Mouse (Mus musculus): ENCODE measurements around the gene Atm.

The Atm gene

DNA sequence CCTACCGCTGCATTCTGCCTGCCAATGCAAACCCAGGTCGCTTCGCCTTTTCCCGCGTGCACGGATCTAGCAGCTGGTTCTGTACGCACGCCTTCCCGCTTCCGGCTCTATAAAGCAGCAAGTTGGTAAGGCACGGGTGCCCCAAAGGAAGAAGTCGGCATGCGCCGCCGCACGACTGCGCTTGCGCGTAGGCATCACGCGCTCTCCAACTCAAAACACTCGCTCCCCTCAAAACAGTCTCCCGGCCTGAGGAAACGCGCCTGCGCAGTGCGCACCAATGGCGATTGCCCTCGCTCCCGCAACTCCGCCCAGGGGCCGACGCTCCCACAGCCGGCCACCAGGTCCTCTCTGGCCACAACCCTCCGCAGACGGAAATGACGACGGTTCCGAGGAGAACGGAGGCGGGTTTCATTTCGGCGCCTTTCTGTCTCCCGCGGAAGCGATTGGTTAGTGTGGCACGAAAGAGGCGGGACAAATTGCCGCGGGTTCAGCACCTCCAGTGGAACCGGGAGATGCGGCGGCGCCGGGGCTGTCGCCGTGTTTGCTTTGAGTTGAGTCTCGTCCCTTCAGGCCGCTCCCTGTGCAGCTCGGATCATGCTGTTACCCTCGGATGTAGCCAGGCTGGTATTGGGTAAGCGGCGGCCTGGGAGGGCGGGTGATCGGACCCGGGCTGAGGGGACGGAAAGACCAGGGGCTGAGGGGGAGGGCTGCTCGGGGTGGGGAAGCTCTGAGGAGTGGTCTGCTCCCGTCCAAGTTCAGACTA, at the start of gene Atm, which contains the start of gene Npat:
TSS of gene Atm (minus strand) at position 183 of the 763 bp plus-strand sequence.
TSS of gene Npat (plus strand) at position 490 of the 763 bp plus-strand sequence.
- peak; percentile 99 for DNase-seq

DNA sequence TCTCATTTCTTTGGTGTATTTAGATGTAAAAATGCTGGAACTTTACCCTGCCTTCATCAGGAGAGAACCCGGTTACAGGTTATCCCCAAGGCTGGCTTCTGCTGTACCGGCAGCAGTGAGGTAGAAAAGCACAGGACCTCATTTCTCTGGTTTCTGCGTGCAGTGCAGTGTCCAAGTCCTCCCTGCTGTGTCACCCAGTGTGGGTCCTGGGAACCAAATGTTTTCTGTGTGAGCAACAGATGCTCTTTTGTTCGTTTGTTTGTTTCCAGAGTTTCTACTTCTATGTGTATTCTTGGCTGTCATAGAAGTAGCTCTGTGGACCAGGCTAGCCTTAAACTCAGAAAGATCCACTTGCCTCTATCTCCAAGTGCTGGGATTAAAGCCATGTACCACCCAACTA, 45.3 kb upstream of the Atm start:
- DNase-seq: no peak

DNA sequence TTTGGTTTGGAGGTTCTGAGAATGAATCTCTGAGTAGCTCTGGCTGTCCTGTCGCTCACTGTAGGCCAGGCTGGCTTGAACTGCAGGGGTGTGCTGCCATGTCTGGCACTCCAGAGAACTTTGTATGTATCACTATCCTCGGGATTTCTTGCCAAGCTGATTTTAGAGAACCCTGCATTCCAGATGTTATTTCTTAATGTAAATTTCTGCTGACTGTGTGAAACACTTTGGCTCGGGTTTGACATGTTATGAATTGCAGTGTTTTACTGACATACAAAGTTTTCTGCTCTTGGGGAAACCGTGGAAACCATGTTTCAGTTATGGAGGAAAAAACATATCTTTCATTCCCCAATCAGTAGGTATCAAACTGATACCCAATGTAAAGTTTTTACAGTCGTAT, 39.2 kb upstream of the Atm start:
- DNase-seq: no peak

DNA sequence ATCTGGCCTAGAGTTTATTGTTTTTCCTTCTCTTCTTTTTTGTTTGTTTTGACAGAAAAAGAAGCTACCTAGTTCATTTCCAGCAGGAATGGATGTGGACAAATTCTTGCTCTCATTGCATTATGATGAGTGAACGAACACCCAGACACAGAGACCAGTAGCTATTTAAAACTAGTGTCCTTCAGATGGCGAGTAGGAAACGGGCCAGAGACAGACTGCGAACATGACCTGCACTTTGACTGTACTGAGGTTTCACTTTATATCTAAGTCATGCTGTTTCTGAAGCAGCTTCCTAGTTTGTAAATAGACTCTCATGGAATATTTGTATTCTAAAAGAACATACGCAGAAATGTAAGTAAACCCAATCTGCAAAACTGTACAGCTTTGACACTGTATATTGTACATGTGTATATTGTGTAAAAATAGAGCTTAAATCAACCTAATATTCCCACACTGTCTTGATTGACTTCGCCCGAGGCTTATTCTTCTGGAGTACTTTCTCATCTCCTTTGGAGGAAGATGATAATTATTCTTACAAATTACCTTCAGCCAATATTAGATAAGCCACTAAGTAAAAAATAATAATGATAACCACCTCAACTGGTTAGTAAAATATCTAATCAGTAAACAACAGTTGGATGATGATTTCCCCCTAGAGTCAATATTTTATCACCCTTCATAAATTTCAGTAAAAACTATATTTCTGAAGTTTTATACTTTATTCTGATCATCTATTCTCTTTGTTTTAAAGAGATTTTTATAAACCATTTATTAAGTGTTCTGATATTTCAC, 36.2 kb upstream of the Atm start:
- DNase-seq: no peak

DNA sequence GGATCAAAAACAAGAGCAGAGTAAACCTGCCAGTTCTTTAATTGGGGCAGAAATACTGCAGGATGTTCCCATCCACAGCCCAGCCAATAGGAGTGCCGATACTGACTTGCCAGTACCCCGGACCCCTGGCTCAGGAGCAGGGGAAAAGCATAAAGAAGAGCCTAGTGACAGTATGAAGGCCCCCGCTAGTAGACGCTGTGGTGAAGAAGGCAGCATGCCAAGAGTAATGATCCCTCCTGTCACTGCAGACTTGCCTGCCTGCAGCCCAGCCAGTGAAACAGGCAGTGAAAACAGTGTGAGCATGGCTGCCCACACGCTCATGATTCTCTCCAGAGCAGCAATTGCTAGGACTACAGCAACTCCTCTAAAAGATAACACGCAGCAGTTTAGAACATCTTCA, 34.1 kb upstream of the Atm start:
- DNase-seq: no peak

DNA sequence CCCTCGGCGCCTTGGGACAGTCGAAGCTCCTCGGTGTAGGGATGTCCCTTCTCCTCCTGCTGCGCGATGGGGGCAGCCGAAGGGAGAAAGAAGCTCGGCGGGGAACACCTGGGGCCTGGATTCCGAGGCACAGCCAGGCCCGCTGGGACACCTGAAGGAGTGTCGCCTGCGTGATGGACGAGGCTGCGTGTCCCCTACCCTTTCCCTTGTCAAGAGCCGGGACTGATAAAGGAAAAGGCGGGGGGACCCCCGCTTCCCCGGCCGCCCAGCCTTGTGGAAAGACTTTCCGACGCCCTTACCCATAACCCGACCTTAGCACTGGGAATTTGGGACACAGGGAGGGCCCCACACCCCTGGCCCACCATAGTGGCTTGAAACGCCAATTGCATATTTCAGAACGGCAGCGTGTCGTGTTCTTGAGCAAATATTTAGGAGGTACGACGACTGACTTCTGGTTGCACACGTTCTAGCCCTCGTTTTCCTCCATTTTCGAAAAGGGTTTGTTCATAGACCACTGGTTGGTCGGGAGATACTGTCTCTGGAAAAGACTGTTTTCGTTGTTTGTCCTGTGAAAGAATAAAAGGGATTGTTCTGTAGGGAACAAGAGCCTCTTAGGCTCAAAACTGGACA, 911 bp upstream of the Atm start:
- DNase-seq: peak; percentile 14

DNA sequence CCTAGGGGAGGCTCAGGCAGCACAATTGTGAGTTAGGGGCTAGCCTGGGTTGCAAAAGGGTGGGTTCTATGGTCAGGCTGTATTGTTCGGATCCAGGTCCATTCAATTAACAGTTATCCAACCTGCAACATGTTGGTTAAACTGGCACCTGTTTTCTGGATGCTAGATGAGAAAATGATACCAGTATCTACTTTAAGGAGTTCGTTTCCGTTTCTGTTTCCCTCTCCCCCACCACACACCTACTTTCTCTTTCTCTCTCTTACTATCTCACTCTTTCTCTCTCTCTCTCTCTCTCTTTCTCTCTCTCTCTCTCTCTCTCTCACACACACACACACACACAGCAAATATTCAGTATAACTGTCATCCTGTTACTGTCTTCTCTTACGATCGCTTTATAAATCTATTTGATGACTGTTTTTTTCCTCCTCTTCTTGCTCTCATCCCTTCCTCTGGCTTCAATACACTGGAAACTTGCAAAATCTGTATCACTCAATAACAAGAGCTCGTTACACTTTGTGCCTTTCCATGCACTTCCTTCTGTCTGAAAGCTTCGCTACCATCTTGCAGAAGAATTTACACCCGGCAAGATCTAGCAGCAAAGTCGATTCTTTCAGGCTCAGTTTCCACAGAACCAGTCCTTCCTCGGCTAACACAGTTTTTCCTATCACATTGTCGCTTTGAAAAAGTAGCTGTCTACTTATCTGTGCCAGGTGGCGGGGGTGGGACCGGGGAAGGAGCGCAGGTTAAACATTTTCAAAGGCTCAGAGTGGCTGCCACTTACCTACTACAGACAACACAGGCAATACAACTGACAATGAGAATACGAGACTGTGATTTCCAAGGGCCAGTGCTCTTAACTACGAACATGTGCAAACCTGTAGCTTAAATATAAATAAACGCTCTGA, 872 bp downstream of the Atm start:
- DNase-seq: peak; percentile 19

DNA sequence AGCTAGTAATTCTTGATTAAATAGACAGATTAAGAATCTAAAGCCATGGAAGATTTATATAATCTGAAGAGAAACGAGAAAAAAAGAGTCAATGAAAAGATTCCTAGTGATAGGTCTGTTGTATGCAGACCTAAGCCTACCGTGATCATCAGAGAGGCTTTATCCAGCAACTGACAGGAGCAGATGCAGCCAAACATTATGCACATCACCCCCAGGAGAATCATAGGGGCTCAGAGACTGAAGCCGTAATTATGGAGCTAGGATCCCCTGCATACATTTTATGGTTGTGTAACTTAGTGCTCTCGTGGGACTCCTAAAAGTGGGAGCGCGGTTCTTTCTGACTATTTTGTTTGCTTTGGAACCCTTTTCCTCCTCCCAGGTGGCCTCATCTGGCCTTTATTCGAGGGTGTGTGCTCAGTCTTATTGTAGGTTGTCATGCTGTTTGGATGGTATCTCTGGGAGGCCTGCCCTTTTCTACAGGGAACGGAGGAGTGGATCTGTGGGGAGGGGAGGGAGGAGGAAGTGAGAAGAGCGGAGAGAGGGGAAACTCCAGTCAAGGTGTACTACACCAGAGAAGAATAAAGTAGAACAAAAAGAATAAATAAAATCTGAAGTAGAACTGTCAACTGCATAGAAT, 19.0 kb downstream of the Atm start:
- DNase-seq: no peak

DNA sequence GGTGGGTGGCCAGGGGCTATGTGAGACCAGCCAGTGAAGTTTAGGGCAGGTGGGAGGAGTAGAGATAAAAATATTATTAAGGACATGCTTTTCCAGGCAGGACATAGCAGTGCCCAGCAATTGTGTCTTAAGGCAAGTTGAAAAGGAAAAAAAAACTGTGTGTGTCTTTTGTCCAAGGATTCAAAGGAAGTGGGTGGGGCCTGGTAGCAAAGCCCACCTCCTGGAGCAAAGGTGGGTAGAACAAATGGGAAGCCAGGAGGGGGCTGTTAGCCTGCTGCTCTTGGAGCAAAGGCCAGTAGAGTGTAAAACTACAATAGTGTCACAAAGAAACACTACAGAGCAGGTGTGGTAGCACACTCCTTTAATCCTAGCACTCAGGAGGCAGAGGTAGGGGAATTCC, 22.4 kb downstream of the Atm start:
- no peak for DNase-seq

DNA sequence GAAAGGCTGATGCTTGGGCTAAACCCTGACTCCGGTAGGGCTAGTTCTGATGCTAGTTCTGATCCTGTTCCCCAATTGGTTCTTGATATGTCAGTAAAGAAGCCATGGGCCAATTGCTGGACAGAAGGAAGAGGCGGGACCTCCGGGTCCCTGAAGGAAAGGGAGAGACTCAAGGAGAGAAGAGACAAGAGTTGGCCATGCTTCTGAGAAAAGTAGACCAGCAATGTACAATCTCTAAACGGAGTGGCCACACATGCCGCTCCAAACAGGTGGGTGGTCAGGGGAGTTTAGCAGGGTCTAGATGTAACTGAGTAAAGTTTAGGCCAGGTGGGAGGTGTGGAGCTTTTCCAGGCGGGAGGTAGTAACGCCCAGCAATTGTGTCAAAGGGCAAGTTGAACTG, 28.5 kb downstream of the Atm start:
- no peak for DNase-seq

DNA sequence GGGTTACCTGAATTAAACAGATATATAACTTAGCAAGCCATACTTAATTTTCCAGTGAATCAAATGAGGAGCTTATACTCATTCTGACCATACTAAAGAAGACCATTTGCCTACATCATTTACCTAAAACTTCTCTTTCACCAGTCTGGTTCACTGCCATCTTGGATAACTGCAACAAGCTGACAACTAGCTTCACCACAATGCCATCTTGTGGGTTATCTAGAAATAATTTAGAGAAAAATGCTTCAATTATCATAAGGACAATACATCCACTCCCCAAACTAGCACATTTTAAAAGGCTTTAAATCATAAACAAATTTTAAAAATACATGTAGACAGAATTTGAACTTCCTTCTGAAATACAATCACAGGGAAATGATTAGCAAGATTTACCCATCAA, 50.7 kb downstream of the Atm start:
- DNase-seq: no peak

DNA sequence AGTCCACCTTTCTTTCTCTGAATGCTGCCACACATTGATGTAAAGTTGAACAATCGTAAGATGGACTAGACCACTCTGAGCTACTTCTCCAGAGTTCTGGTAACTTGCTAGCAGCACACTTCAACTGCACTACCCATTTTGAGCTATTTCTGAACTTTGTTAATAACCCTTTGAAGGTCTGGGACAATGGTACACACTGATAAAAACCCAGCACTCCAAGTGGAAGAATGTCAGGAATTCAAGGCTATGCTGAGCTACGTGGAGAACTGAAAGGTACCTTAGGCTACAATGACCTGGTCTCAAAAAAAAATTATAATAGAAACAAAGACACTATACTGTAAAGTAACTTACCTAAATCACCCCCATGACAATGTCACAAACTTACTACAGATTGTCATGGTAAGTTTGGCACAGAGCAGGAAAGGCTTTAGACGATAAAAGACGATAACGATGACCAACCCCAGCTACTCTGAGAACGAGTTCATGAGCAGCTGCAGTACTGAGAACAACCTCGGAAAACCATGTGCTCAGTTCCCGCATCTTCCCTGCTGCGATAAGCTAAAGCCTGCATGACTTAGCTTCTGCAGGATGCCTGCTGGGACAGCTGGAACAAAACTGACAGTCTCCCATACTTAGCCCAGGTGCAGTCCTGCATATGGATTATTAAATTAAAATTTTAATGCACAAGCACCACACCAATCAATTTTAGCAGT, 63.6 kb downstream of the Atm start:
- no peak for DNase-seq

DNA sequence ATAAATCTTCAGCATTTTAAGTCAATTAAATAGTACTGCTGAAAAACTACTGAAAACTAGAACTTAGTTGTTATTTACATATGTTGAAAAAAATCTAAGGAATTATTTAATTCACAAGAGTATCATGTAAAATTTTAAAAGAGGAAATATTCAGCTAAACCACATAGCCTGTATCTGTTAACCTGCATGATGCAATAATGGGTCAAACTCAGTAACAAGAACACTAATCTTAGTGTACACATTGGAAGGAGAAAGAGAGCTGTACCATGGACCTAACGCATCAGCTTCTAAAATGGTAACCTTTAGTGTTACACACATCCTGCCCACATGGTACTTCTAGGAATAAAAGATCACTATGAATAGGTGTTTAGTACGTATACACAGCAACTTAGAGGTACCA, 84.5 kb downstream of the Atm start:
- DNase-seq: no peak

DNA sequence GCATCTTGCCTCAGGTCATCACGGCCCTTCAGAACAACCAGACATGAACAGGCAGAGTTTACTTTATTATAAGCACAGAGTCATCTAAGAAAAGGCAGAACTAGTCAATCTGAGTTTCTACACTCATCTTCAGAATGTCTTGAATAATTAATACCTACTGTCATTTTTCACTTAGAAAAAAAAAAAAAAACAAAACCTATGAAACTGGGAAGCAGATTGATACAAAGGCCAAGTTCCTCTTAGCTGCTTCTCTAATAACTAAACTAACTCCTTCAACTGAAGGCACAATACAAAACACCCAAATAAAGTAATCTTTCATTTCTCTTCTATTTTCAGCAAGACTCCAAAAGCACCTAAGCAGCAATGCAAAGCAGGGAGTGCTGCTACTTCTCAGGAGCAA, 85.9 kb downstream of the Atm start:
- DNase-seq: no peak

DNA sequence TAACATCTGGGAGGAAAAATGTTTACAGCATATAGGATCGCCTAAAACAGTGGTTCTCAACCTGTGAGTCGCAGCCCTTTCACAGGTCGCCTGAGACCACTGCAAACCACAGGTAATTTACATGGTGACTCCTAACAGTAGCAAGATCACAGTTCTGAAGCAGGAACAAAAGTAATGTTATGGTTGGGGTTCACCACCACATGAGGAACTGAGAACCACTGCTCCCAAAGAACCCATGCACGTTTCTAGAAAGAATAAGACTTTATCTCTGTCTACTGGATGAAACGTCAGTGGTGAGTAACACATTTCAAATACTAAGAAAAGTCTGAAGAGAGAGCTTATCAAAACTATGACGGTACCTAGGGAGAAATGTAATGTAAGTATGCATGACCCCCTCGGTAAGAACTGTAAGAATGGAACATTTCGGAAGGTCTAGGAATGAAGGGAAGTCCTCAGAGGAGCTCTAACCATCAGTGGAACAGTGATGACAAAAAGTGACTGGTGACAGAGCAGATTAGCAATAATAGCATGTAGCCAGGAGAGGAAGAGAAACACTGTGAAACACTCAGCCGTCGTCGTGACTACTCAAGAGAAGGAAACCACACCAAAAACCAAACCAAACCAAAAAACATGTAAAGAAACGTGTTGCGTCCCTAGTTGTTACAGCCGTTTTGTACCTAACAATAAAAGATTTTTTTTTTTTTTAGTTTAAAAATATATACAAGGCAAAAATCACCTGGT, 100.5 kb downstream of the Atm start:
- no peak for DNase-seq

DNA sequence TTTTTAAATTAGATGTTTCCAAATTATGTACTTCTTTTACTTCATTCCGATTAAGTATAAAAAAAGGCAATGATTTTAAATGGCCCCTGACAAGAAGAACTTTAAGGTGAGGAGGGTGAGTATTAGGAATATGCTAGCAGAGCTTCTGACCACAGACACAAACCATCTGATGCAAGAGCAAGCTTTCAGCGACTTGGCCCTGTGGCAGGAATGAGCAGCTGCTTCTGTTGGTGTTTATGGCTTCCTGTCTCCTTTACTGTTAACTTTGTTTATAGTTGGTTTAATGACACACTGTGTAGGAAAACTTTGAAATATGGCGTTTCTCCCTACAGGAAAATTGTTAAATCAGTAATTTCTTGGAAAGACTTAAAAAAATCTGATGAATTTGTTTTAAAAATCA, 108.9 kb downstream of the Atm start:
- DNase-seq: no peak

DNA sequence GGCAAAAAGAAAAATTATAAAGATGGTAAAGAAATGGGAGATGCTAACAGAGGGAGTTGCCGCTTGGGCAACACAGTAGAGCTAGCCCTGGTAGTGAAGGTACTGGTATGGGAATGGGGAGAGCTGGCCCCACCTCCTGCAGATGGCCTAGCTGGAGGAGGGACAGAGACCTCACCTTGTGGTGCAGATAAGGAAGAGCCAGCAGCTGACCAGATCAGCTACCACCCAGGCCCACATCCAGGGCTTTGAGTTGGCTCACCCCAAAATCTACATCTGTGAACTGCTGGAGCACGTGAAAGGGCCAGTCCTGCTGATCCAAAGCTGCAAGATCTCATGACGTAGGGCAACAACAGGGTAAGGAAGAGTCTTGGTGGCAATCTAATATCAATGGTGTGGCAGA, 109.8 kb downstream of the Atm start:
- no peak for DNase-seq

DNA sequence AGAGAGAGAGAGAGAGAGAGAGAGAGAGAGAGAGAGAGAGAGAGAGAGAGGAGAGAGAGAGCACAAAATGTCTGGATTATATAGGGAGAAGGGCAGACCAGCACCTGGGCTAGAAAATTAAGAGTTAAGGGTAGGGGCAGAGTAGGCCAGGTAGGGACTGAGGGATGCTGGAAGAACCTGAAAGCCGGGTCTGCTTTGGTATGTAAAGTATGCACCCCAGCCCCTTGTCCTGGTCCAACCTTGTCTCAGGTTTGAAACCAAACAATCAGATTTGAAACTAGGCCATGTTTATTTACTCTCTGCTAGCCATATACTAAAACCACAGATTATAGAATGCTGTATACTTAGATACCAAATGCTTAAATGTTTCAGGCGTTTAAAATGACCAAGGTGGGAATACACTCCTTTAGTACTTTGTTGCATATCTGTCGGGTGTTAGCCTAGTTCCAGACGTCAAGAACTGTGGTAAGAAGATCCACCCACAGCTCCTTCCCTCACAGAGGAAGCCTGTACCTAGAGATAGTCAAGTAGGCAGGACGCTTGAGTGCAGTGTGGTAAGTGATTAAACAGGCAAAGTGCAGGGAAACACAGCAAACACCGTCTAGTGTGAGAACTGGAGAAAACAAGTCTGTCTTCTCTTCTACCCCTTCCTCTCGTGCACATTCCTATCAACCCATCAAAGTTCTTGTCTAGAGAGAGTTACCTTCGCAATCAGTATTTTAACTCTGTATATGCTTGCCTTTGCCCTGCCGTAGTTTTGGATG, 114.2 kb downstream of the Atm start:
- no peak for DNase-seq

DNA sequence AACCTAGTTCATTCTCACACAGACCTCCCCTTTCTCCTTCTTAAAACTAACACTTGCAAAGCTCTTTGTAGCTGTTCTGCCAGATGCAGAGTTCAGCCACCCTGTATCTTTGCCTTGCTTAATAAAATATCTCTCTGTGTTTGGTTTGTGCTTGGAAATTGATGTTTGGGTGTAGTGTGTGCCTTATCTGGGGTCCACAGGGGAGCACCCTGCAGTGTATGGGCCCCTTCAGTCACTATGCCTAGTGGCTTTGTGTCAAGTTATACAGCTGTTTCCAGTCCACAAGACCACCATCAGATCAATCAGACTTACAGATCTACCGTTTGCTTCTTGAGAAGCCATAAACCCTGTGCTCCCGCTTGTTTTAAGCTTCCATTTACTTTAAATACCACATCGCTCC, 127.1 kb downstream of the Atm start:
- DNase-seq: no peak

DNA sequence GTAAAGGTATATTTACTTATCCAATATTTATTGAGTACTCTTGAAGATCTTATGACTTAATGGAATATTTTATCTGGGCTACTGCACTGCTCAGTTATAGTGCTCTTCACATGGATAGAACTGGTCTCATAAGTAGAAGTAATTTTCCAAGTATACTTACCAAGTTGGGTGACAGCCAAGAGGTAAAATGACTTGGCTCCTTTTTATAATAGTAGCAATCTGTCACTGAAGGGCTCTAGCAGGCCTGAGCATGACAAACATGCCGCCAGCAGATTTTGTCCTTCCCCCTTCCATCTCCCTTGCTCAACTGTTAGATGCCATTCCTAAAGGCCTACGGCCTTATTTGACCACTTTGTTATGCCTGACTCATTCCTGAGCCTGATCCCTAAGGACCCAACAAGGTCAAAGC, 127.6 kb downstream of the Atm start:
- peak; percentile 83 for DNase-seq

Data from lung, postnatal 36 days (tissue).